Mouse (Mus musculus) forelimb bud, embryonic 11.5 days (tissue): Measurements from ENCODE around the gene Slc3a1.

Experiments used
- DNase-seq: peaks from one replicate; pipeline ENCODE4 v3.0.0-alpha.2; 2012; ENCODE audit warnings: low read depth, low spot score

The Slc3a1 gene

DNA sequence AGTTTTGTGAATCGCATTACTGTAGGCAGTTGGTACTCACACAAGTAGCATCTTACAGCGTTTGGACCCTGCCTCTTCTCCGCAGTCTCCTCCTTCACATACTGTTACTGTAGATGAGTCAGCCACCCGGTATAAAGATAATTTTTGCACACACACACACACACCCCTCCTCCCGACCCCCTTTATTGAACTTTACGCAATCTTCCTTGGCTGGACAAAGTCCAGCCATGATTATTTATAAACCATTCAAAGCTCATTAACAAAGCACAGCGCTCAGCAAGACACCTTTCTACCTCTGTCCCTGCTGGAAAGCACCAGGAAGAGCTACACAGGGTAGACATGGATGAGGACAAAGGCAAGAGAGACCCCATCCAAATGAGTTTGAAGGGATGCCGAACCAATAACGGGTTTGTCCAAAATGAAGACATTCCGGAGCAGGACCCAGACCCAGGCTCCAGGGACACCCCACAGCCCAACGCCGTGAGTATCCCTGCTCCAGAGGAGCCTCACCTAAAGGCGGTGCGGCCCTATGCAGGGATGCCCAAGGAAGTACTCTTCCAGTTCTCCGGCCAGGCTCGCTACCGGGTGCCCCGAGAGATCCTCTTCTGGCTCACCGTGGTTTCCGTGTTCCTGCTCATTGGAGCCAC, at the start of gene Slc3a1:
Slc3a1 (plus strand) TSS at position 284 of the 647 bp plus-strand sequence.
- DNase-seq, result no peak

DNA sequence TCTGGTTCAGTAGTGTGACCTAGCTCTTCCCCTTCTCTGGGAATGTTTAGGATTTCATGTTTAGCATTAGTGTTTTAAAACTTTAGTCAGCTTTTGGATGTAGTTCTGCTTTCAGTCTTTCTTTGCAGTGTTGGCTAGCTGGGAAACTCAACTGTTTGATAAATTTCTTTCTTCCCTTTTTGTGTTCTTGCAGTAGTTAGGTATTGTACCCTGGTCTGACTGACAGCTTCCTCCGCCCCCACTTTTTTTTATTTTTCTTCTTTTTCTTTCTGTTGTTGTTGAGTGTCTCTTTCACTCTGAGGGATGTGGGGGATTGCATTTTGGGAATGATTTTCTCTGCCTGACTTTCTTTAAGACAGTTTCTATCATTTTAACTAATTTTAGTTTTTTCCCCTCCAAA, 46.5 kb upstream of the Slc3a1 start:
- no peak for DNase-seq

GRCm38 (mm10) chr17:84982735-84983134, 45.4 kb upstream of the Slc3a1 start:
- DNase-seq, result no peak

GRCm38 (mm10) chr17:84986368-84986767, 41.8 kb upstream of the Slc3a1 start:
- no peak for DNase-seq

- DNase-seq, result no peak
Observed at GRCm38 (mm10) chr17:84987834-84988410, 40.3 kb upstream of the Slc3a1 start.

- DNase-seq, result no peak
Observed at GRCm38 (mm10) chr17:84988514-84988913, 39.7 kb upstream of the Slc3a1 start.

DNA sequence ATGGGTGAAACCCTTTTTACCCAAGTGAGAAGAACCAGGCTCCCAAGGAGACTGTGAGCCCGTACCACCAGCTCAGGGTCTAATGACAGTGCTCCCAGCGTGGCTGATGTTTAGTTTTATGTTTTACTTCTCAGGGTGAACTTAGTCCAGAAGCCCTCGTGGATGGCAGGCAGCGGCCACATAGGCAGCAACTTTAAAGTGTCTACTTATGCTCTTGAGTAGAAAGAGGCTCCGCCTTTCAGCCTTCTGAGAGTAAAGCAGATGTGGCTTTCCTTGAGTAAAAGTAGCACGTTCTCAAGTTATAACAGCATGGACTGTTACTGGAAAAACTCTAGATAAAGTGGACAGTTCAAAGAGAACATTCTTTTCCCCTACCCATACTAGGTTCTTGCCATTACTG, 32.3 kb upstream of the Slc3a1 start:
- no peak for DNase-seq

DNA sequence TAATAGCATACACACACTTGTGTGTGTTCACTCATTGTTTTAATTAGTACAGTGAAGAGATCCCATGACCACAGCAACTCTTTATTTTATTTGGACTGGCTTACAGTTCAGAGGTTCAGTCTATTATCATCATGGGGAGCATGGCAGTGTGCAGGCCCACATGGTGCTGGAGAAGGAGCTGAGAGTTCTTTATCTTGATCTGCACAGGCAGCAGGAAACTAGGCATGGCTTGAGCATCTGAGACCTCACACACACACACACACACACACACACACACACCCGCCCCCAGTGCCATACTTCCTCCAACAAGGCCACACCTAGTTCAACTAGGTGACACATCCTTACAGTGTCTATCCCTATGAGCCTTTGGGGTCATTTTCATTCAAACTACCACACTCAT, 30.5 kb upstream of the Slc3a1 start:
- DNase-seq, result no peak

- DNase-seq, result no peak
Observed at GRCm38 (mm10) chr17:84999636-85000035, 28.5 kb upstream of the Slc3a1 start.

- DNase-seq, result no peak
Observed at GRCm38 (mm10) chr17:85013485-85013884, 14.7 kb upstream of the Slc3a1 start.

- no peak for DNase-seq
Observed at GRCm38 (mm10) chr17:85014632-85015031, 13.5 kb upstream of the Slc3a1 start.

DNA sequence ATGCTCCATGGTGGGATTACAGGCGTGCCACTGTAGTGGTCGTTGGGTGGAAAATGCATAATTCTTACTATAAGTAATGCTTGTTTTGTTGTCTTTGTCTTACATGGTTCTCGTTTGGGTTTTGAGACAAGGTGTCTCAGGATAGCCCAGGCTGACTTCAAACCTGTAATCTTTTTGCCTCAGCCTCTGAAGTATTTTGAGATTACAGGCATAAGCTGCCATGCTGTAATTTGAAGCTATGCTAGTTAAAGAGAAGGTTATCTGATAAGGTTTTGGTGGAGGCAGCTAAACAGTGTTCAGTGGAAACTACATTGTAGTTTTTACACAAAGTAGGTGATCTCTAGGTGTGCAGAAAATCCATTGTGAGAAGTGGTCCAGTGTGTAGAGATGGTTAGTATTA, 9.8 kb upstream of the Slc3a1 start:
- no peak for DNase-seq

- DNase-seq, result no peak
Observed at GRCm38 (mm10) chr17:85018794-85019193, 9.4 kb upstream of the Slc3a1 start.

DNA sequence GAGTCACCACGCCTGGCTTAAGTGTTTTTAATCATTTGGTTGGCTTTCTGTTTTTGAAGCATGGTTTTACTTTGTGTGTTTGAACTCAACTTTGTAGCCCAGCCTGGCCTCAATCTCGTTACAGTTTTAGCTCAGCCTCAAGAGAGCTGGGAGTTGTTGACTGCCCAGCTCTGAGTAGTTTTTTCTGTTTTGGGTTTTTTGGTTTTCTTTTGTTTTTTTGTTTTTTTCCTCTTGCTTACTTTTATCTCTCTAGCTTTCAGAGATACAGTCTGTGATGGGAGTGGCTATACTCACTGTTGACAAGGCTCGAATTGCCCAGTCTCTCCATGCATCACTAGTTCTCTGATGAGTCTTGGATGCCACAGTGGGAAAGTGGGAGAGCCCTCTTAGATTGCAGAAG, 7.8 kb upstream of the Slc3a1 start:
- no peak for DNase-seq

DNA sequence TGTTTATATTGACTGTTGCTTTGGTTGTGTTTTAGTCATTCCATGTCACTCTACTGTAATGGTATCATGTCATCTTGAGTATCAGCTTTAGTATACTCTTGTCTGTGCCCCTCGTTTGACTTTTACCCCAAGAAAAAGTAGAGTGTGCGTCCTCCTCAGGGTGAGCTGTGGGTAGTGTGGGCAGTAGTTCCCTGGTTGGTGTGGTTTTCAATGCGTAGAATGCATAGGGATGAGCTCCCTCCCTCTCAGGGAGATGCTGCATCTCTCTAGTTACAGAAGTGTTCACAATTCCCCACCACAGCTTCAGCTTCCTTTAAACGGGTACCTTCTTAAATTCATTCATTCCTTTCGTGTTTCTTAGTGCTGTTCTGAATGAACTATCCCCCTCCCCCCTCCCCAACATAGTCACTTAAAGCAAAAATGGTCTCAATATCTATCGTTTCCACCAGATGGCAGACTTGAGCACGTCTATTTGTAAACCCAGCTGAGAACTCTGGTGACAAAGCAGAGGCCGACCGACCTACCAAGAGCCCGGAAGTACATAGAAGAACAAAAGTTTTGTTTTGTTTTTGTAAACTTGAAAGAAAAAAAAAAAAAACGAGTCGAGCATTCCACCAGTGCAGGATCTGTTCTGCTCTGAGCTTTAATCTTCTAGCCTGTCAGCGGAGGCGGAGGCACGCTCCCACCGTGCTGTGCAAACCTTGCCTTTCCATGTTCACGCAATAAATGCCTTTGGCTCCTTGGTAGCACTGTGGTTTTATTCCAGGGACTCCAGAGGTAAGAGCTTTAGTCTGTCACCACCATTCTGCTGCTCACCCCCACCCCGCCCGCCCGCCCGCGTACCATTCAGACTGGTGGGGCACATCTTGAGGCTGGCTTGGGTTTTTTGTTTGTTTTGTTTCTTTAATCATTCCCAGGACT, 4.7 kb upstream of the Slc3a1 start:
- DNase-seq, result peak; percentile 82

DNA sequence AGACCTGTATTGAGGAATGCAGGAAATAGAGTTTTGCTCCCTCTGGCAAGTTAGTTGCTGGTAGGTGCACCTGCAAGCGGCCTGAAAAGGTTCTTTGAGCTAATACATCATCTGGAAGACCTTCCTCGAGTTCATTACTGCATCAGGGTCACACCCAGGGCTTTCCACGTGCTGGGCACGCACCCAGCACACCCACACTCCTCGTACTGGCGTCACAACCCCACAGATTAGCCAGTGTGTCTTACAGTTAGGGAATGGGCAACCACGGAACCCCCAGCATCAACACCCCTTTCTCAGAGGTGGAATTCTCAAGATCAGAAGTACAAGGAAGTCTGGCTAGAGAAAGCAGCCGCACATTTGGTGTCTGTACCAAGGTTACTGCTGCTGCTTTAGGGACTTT, 3.9 kb upstream of the Slc3a1 start:
- DNase-seq, result no peak

GRCm38 (mm10) chr17:85025151-85025550, 3.0 kb upstream of the Slc3a1 start:
- DNase-seq, result no peak

GRCm38 (mm10) chr17:85026436-85026835, 1.7 kb upstream of the Slc3a1 start:
- DNase-seq, result no peak

DNA sequence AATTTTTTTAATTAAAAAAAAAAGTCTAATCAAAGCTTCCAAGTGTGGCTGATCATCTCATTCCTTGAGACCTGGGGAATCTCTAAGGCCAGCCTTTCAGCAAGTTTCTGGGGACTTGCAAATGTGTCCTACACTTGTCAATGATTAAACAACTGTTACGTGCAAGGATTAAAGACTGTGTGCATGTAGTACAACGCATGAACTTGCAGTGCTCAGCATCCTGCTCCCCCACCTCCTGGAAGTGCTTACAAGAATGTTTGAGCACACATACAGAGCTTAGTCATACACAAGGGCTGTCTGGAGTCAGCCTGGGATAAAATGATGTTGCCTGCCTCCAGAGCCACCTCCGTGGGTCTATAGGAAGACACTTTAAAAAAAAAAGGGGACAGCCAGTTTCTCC, 929 bp upstream of the Slc3a1 start:
- DNase-seq, result no peak

- no peak for DNase-seq
Observed at GRCm38 (mm10) chr17:85028797-85029196, 621 bp downstream of the Slc3a1 start.

- no peak for DNase-seq
Observed at GRCm38 (mm10) chr17:85030651-85031050, 2.5 kb downstream of the Slc3a1 start.

- no peak for DNase-seq
Observed at GRCm38 (mm10) chr17:85033087-85033486, 4.9 kb downstream of the Slc3a1 start.

DNA sequence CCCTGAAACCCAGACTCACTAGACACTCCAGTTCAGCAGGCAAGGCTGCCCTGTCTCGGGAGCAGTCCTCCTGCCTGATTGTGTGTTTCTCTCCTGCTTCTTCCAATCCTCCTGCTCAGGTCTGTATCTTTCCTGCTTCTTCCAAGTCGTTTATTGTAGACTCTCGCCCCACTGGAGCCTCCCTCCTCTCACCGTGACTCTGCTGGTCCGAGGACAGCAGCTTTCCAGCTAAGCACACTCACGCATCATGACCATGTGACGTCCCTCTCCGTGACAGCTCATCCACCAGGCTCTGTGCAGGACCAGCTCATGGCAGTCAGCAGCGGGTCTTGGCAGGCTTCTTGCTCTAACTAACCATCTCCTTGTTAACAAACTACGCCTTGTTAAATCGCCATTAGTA, 5.9 kb downstream of the Slc3a1 start:
- DNase-seq, result no peak
